Mouse (Mus musculus) embryonic facial prominence, embryonic 15.5 days (tissue): ENCODE data around the gene Capns1. TPM values are rescaled to one million over a fixed set of nuclear protein-coding genes. Genes with fewer than 3 reads are reported as not detected.
A peak's percentile ranks its signal among the peaks of the same experiment; 100 is the strongest.

Source experiments
- ATAC-seq: fragments of 200-750 bp; cut with Nextera tagmentation; 2 replicates; pipeline ENCODE4 v1.8.0; 2017; ENCODE audit warnings: low read depth, moderate TSS enrichment; ENCODE audit not compliant: insufficient number of reproducible peaks, low FRiP score, low TSS enrichment
- H3K27ac ChIP-seq: fragments of 300-500 bp; sonication (generic); replicated peaks from 2 replicates; pipeline ENCODE4 v1.5.1; 2015; ENCODE audit warnings: mild to moderate bottlenecking, inconsistent platforms
- H3K27me3 ChIP-seq: fragments of 300-500 bp; sonication (generic); 2 replicates; pipeline ENCODE4 v1.6.1; 2015; ENCODE audit warnings: inconsistent platforms
- H3K36me3 ChIP-seq: fragments of 300-500 bp; sonication (generic); 2 replicates; pipeline ENCODE4 v1.6.1; 2015; ENCODE audit warnings: mild to moderate bottlenecking, inconsistent platforms
- H3K4me1 ChIP-seq: fragments of 300-500 bp; sonication (generic); 2 replicates; pipeline ENCODE4 v1.6.1; 2015; ENCODE audit warnings: inconsistent platforms
- H3K4me2 ChIP-seq: fragments of 300-500 bp; sonication (generic); replicated peaks from 2 replicates; pipeline ENCODE4 v1.6.1; 2015; ENCODE audit warnings: mild to moderate bottlenecking, inconsistent platforms
- H3K4me3 ChIP-seq: fragments of 300-500 bp; sonication (generic); replicated peaks from 2 replicates; pipeline ENCODE4 v1.5.1; 2015; ENCODE audit warnings: mild to moderate bottlenecking, inconsistent platforms
- H3K9ac ChIP-seq: fragments of 300-500 bp; sonication (generic); 2 replicates; pipeline ENCODE4 v1.6.1; 2015; ENCODE audit warnings: inconsistent platforms
- H3K9me3 ChIP-seq: fragments of 300-500 bp; sonication (generic); replicated peaks from 2 replicates; pipeline ENCODE4 v1.6.1; 2016; ENCODE audit warnings: inconsistent platforms
- WGBS: fragments of 180-500 bp; shearing (Covaris S2); methylation state at CpG from one replicate; pipeline ENCODE4 v1.1.7; 2015; 5-methylcytosine and 5-hydroxymethylcytosine counted together
- polyA plus RNA-seq: library from polyadenylated mRNA; unstranded; fragments of >200 nt; fragmentation: Nextera tagmentation; extraction: Ambion mirVana; gene quantifications from 2 replicates; pipeline ENCODE4 v1.2.1, GENCODE M21; 2015

Capns1 gene
- polyA plus RNA-seq, 1 experiment from 2014 or later = 111 TPM

GRCm38 (mm10) chr7:30169583-30170282 lies 28.9 kb downstream of the Capns1 start, which contains the start of gene Zfp146:
Gene Zfp146, minus strand, starts transcription at chr7:30169750.
- peak within 1 kb of the TSS; percentile 74 for H3K4me3 ChIP-seq
- H3K9ac ChIP-seq = peak within 1 kb of the TSS; percentile 76
- H3K4me1 ChIP-seq = peaks cover 8% of the 10 kb centered on the region
- WGBS = under 1% methylated on average over 36 of the region's 36 CpGs
- H3K27ac ChIP-seq = peak within 1 kb of the TSS; percentile 92
- H3K4me2 ChIP-seq = peak within 1 kb of the TSS; percentile 60
- H3K36me3 ChIP-seq = peaks cover 36% of the 10 kb centered on the region
- peaks cover 22% of the 10 kb centered on the region for H3K9me3 ChIP-seq
- H3K27me3 ChIP-seq = no peaks in the 10 kb centered on the region
- ATAC-seq = peak; percentile 97

DNA sequence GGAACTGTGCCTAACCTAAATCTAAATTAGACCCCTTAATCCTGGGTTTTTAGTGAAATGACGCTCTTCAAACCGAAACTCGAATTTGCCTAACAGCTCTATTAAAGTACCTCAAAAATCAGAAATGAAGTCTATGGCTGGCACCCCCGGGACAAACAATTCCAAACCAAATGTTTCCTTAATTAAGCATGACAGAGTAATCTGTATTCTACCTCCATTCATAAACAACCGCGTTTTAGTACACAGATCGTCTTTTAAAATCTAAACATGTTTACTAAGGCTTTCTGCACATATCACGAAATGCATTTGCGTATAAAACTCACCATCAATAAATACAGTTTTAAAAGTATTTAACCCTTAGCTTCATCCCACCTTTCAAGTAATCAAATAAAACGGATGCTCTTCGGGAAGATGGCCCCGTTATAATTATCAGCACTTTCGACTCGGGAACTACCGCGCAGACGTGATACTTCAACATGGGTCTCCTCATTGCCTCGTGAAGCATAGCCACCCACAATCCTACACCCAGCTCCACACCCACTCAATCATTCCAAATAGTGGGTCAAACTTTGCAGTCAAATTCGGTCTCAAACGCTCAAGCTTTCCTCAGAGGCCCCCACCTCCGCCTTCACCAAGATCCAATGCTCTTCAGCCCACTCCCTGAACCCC lies 29.6 kb downstream of the Capns1 start:
- WGBS = 2% methylated on average over 21 of the region's 21 CpGs
- Histone ChIP-seq H3K9ac (peak overlapping the region; percentile 76), H3K36me3 (peaks cover 39% of the 10 kb centered on the region), H3K27ac (peak overlapping the region; percentile 92), H3K4me3 (peak overlapping the region; percentile 74), H3K4me1 (peaks cover 8% of the 10 kb centered on the region), H3K9me3 (peaks cover 28% of the 10 kb centered on the region), H3K4me2 (peak overlapping the region; percentile 60), H3K27me3 (no peaks in the 10 kb centered on the region)
- ATAC-seq = peak; percentile 13; the same call in 1 of the 2 replicates

GRCm38 (mm10) chr7:30164745-30165144 lies 33.9 kb downstream of the Capns1 start:
- H3K4me2 ChIP-seq = no peak overlapping the region
- H3K4me3 ChIP-seq = no peak overlapping the region
- peaks cover 67% of the 10 kb centered on the region for H3K9me3 ChIP-seq
- H3K9ac ChIP-seq = no peak overlapping the region
- H3K4me1 ChIP-seq = no peaks in the 10 kb centered on the region
- no peak overlapping the region for H3K27ac ChIP-seq
- no peaks in the 10 kb centered on the region for H3K27me3 ChIP-seq
- no peak for ATAC-seq
- 94% methylated on average over 2 of the region's 2 CpGs for WGBS
- peaks cover 77% of the 10 kb centered on the region for H3K36me3 ChIP-seq

DNA sequence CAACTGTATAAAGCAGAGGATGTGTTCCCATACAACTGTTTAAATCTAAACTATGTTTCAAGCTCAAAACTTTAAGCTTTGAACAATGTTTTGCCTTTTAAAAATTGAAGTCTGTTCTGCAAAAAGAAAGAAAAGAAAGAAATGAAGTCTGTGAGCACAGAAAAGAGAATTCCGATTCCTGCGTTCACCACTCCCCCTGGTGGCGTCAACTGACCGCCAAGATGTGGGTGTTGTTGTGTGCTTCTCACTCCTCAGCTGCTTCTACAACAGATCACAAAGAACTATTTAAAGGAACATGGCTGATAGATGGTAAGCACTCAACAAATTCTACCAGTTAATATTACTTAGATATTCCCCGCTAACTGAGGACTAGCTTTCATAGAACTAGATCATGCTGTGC lies 35.5 kb downstream of the Capns1 start:
- ATAC-seq = no peak
- Histone ChIP-seq H3K27ac (no peak overlapping the region), H3K4me3 (no peak overlapping the region), H3K4me2 (no peak overlapping the region), H3K27me3 (no peaks in the 10 kb centered on the region), H3K9me3 (peaks cover 81% of the 10 kb centered on the region), H3K4me1 (no peaks in the 10 kb centered on the region), H3K9ac (no peak overlapping the region), H3K36me3 (peaks cover 94% of the 10 kb centered on the region)
- WGBS = 97% methylated on average over 5 of the region's 5 CpGs

DNA sequence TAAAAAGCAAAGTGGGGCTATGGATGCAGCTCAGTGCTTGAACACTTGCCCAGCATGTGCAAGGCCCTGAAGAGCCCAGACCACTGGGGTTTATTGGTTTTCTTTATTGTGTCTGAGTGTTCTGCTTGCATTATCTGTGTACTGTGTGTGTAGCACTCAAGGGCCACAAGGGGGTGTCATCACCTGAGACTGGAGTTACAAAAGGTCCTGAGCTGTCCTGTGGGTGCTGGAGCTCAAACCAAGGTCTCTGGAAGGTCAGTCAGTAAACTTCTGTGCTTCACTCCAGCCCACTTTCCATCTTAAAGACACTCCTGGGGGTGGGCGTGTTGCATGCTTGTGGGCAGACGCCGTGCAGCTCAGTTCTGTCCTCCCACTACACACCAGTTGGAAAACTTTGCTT lies 43.1 kb downstream of the Capns1 start:
- no peak for ATAC-seq
- 96% methylated on average over 3 of the region's 3 CpGs for WGBS

DNA sequence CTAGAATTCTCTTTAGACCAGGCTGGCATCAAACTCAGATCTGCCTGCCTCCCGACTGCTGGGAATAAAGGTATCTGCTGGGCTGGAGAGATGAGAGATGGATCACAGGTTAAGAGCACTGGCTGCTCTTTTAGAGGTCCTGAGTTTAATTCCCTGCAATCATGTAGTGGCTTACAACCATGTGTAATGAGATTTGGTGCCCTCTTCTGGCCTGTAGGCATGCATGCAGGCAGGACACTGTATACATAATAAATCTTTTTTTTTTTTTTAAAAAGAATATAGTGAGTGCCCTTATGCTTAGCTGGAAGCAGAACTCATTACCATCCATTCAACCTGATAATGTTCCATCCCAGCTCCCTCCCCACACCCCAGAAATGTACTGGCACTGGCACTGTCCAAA lies 44.6 kb downstream of the Capns1 start:
- peaks cover 82% of the 10 kb centered on the region for H3K36me3 ChIP-seq
- no peaks in the 10 kb centered on the region for H3K27me3 ChIP-seq
- H3K4me1 ChIP-seq = no peaks in the 10 kb centered on the region
- no peak overlapping the region for H3K27ac ChIP-seq
- WGBS = 92% methylated on average over 1 of the region's 1 CpGs
- H3K4me2 ChIP-seq = no peak overlapping the region
- ATAC-seq = no peak
- H3K9ac ChIP-seq = no peak overlapping the region
- H3K9me3 ChIP-seq = peaks cover 78% of the 10 kb centered on the region
- no peak overlapping the region for H3K4me3 ChIP-seq

More for the DNA sequence above, 43.1 kb downstream of the Capns1 start:
- H3K9me3 ChIP-seq = peaks cover 73% of the 10 kb centered on the region
- H3K4me3 ChIP-seq = no peak overlapping the region
- H3K27me3 ChIP-seq = no peaks in the 10 kb centered on the region
- H3K4me2 ChIP-seq = no peak overlapping the region
- H3K36me3 ChIP-seq = peaks cover 81% of the 10 kb centered on the region
- no peak overlapping the region for H3K9ac ChIP-seq
- H3K4me1 ChIP-seq = no peaks in the 10 kb centered on the region
- H3K27ac ChIP-seq = no peak overlapping the region

- no peak overlapping the region for H3K4me3 ChIP-seq
- WGBS = 91% methylated on average over 5 of the region's 5 CpGs
- H3K27me3 ChIP-seq = no peaks in the 10 kb centered on the region
- no peak for ATAC-seq
- H3K36me3 ChIP-seq = peaks cover 54% of the 10 kb centered on the region
- H3K9ac ChIP-seq = no peak overlapping the region
- H3K9me3 ChIP-seq = peaks cover 34% of the 10 kb centered on the region
- no peak overlapping the region for H3K27ac ChIP-seq
- H3K4me2 ChIP-seq = no peak overlapping the region
- peaks cover 3% of the 10 kb centered on the region; the same call in 1 of the 2 replicates for H3K4me1 ChIP-seq
Observed at GRCm38 (mm10) chr7:30147011-30147410, 51.6 kb downstream of the Capns1 start.

GRCm38 (mm10) chr7:30143555-30144209 lies 54.9 kb downstream of the Capns1 start:
- H3K4me3 ChIP-seq = peak overlapping the region; percentile 52

GRCm38 (mm10) chr7:30143170-30143554 lies 55.4 kb downstream of the Capns1 start:
- peaks cover 3% of the 10 kb centered on the region; the same call in 1 of the 2 replicates for H3K4me1 ChIP-seq
- H3K4me2 ChIP-seq = peak overlapping the region; percentile 49
- peaks cover 3% of the 10 kb centered on the region; the same call in 1 of the 2 replicates for H3K9me3 ChIP-seq
- H3K27me3 ChIP-seq = no peaks in the 10 kb centered on the region
- peak overlapping the region; percentile 79 for H3K27ac ChIP-seq
- peak overlapping the region; percentile 52 for H3K4me3 ChIP-seq
- peaks cover 51% of the 10 kb centered on the region for H3K36me3 ChIP-seq
- peak; percentile 3; the same call in 1 of the 2 replicates for ATAC-seq
- WGBS = 13% methylated on average over 8 of the region's 8 CpGs
- H3K9ac ChIP-seq = no peak overlapping the region

More at GRCm38 (mm10) chr7:30143555-30144209, 54.9 kb downstream of the Capns1 start:
- WGBS = 2% methylated on average over 35 of the region's 35 CpGs
- Histone ChIP-seq H3K9ac (peak overlapping the region; percentile 23), H3K27ac (peak overlapping the region; percentile 79), H3K4me2 (peak overlapping the region; percentile 49), H3K27me3 (no peaks in the 10 kb centered on the region), H3K4me1 (peaks cover 3% of the 10 kb centered on the region; the same call in 1 of the 2 replicates), H3K36me3 (peaks cover 51% of the 10 kb centered on the region), H3K9me3 (peaks cover 3% of the 10 kb centered on the region; the same call in 1 of the 2 replicates)
- ATAC-seq = peak; percentile 95
